21 mouse cellular contexts compared by ENCODE assay signal in genomic region chr11:71411958-71412357, GRCm38 (mm10).
DNase-seq lines count a peak whose midpoint lies in the region; ATAC-seq lines count a peak whose summit lies in the region.
"Had no signal": no experiment of that assay in that cellular context is flagged by ENCODE, and none has a peak within 500 bp of the region (broad histone marks: within the 10 kb centered on the region; RNA-seq: fewer than 3 reads in every experiment).

No protein-coding gene starts in this region.

- no peaks in the 10 kb centered on the region for H3K27me3 ChIP-seq in midbrain, embryonic 11.5 days (ENCODE audit: control insufficient read depth, insufficient read depth, low read length)
- H3K27me3 ChIP-seq in midbrain, embryonic 14.5 days (ENCODE audit: control insufficient read depth, insufficient read depth, low read length), result no peaks in the 10 kb centered on the region
- H3K27me3 ChIP-seq: Patski had no signal

- no peak overlapping the region for H3K4me3 ChIP-seq in midbrain, embryonic 11.5 days (ENCODE audit: low read depth, low read length)
- no peak overlapping the region for H3K4me3 ChIP-seq in midbrain, embryonic 14.5 days (replicated peaks; ENCODE audit: low read depth, low read length)

- 80% methylated on average over 1 of the region's 1 CpGs for WGBS in midbrain, embryonic 11.5 days
- WGBS in midbrain, embryonic 14.5 days, result 85% methylated on average over 1 of the region's 1 CpGs

- no peak for DNase-seq in frontal cortex, adult 2 months (ENCODE audit: extremely low spot score in 1 of 2, low spot score in 1 of 2)
- peak; percentile 56 for DNase-seq in midbrain, embryonic 11.5 days (ENCODE audit: low spot score, missing footprints)
- no peak for DNase-seq in midbrain, embryonic 14.5 days
- peak; percentile 59 for DNase-seq in brain, adult 2 months (ENCODE audit: low read depth, low spot score)
- DNase-seq in layer of hippocampus, adult 11-12 months (ENCODE audit: low spot score), result no peak
- DNase-seq: adrenal gland, adult 2 months; adrenal gland, adult 8-10 months; adrenal gland, postnatal 10 days; adrenal gland, postnatal 14 days; adrenal gland, postnatal 25 days; adrenal gland, postnatal 36 days; B cell, adult 2 months; cerebellum, adult 11 months; cerebellum, adult 11-12 months; cerebellum, adult 18-20 months; cerebellum, adult 2 months had no signal

- H3K4me1 ChIP-seq in midbrain, embryonic 11.5 days (ENCODE audit: control insufficient read depth, insufficient read depth, low read length), result peaks cover 4% of the 10 kb centered on the region; the same call in 1 of the 2 replicates
- peaks cover 13% of the 10 kb centered on the region for H3K4me1 ChIP-seq in midbrain, embryonic 14.5 days (ENCODE audit: control insufficient read depth, insufficient read depth, low read length)

- no peaks in the 10 kb centered on the region for H3K36me3 ChIP-seq in midbrain, embryonic 11.5 days (ENCODE audit: control insufficient read depth, insufficient read depth, low read length)
- H3K36me3 ChIP-seq in midbrain, embryonic 14.5 days (ENCODE audit: control insufficient read depth, insufficient read depth, low read length), result no peaks in the 10 kb centered on the region
- H3K36me3 ChIP-seq: G1E had no signal

- H3K27ac ChIP-seq in midbrain, embryonic 11.5 days (ENCODE audit: low read depth, low read length), result no peak overlapping the region
- H3K27ac ChIP-seq in midbrain, embryonic 14.5 days (replicated peaks; ENCODE audit: low read depth, low read length), result no peak overlapping the region

- no peaks in the 10 kb centered on the region for H3K9me3 ChIP-seq in midbrain, embryonic 11.5 days (ENCODE audit: control insufficient read depth, low read length)
- H3K9me3 ChIP-seq in midbrain, embryonic 14.5 days (ENCODE audit: control insufficient read depth, low read length), result no peaks in the 10 kb centered on the region

- ATAC-seq in frontal cortex, adult (ENCODE audit: low TSS enrichment), result peak; percentile 20; the same call in 1 of the 2 replicates
- ATAC-seq in midbrain, embryonic 11.5 days (ENCODE audit: low FRiP score), result no peak
- ATAC-seq in midbrain, embryonic 14.5 days (ENCODE audit: low FRiP score, low TSS enrichment), result no peak
- ATAC-seq: activated CD4-positive, CD25-positive, alpha-beta regulatory T cell, adult 4 months; CD4-positive, CD25-positive, alpha-beta regulatory T cell, adult 4 months; Patski had no signal

- H3K9ac ChIP-seq in midbrain, embryonic 11.5 days (ENCODE audit: low read length), result no peak overlapping the region
- H3K9ac ChIP-seq in midbrain, embryonic 14.5 days (replicated peaks; ENCODE audit: low read length), result no peak overlapping the region

- no peak overlapping the region for H3K4me2 ChIP-seq in midbrain, embryonic 11.5 days
- no peak overlapping the region for H3K4me2 ChIP-seq in midbrain, embryonic 14.5 days (ENCODE audit: low read length)

Comparison
In these comparisons a context has a peak if more than half of its experiments do, and no peak if none do; other contexts are left out.
1. DNase-seq: peak in midbrain, embryonic 11.5 days (single experiment) and brain, adult 2 months (single experiment); none in frontal cortex, adult 2 months (0 of 2), midbrain, embryonic 14.5 days (single experiment) and layer of hippocampus, adult 11-12 months (single experiment).